Mouse (Mus musculus): ENCODE measurements around the gene Slc23a2. TPM values are rescaled to one million over a fixed set of nuclear protein-coding genes. Genes with fewer than 3 reads are reported as not detected.
A peak's percentile ranks its signal among the peaks of the same experiment; 100 is the strongest.

Gene Slc23a2
- polyA plus RNA-seq, 1 experiment from 2014 or later = 11.7 TPM

- ATAC-seq (replicated peaks; ENCODE audit: low FRiP score, low read depth) = no peak
- Histone ChIP-seq H3K27ac (no peak overlapping the region), H3K4me2 (ENCODE audit: low read length) (no peak overlapping the region), H3K9ac (ENCODE audit: low read depth, low read length) (no peak overlapping the region), H3K4me3 (replicated peaks; ENCODE audit: low read depth, low read length) (no peak overlapping the region), H3K4me1 (replicated peaks; ENCODE audit: insufficient read depth, low read length) (no peaks in the 10 kb centered on the region), H3K27me3 (ENCODE audit: insufficient read depth, low read length) (no peaks in the 10 kb centered on the region), H3K36me3 (ENCODE audit: insufficient read depth, low read length) (0 out of 2 replicates have a peak, but pooled peaks cover 5% of the 10 kb centered on the region), H3K9me3 (replicated peaks; ENCODE audit: low read length) (no peaks in the 10 kb centered on the region)
- WGBS = 98% methylated on average over 3 of the region's 3 CpGs
- TF ChIP-seq CTCF (IDR thresholded peaks at IDR 0.05; ENCODE audit: low read depth) = no peak
- DNase-seq (ENCODE audit: low spot score) = no peak
Observed at GRCm38 (mm10) chr2:132092722-132093121, 52.2 kb downstream of the Slc23a2 start.

- H3K4me3 ChIP-seq (replicated peaks; ENCODE audit: low read depth, low read length) = no peak overlapping the region
- TF ChIP-seq CTCF (IDR thresholded peaks at IDR 0.05; ENCODE audit: low read depth) = no peak
- no peak for DNase-seq (ENCODE audit: low spot score)
- no peak overlapping the region for H3K4me2 ChIP-seq (ENCODE audit: low read length)
- no peaks in the 10 kb centered on the region for H3K9me3 ChIP-seq (replicated peaks; ENCODE audit: low read length)
- H3K9ac ChIP-seq (ENCODE audit: low read depth, low read length) = no peak overlapping the region
- no peak overlapping the region for H3K27ac ChIP-seq
- ATAC-seq (replicated peaks; ENCODE audit: low FRiP score, low read depth) = no peak
- 70% methylated on average over 4 of the region's 4 CpGs for WGBS
- no peaks in the 10 kb centered on the region for H3K27me3 ChIP-seq (ENCODE audit: insufficient read depth, low read length)
- H3K36me3 ChIP-seq (ENCODE audit: insufficient read depth, low read length) = 0 out of 2 replicates have a peak, but pooled peaks cover 5% of the 10 kb centered on the region
- H3K4me1 ChIP-seq (replicated peaks; ENCODE audit: insufficient read depth, low read length) = no peaks in the 10 kb centered on the region
Observed at GRCm38 (mm10) chr2:132091749-132092148, 53.2 kb downstream of the Slc23a2 start.

GRCm38 (mm10) chr2:132084813-132085212, 60.1 kb downstream of the Slc23a2 start:
- DNase-seq (ENCODE audit: low spot score) (no peak), ATAC-seq (replicated peaks; ENCODE audit: low FRiP score, low read depth) (no peak)
- H3K9ac ChIP-seq (ENCODE audit: low read depth, low read length) = no peak overlapping the region
- no peaks in the 10 kb centered on the region for H3K27me3 ChIP-seq (ENCODE audit: insufficient read depth, low read length)
- no peak overlapping the region for H3K4me2 ChIP-seq (ENCODE audit: low read length)
- no peaks in the 10 kb centered on the region for H3K9me3 ChIP-seq (replicated peaks; ENCODE audit: low read length)
- no peak for TF ChIP-seq CTCF (IDR thresholded peaks at IDR 0.05; ENCODE audit: low read depth)
- peaks cover 23% of the 10 kb centered on the region; the same call in 1 of the 2 replicates for H3K36me3 ChIP-seq (ENCODE audit: insufficient read depth, low read length)
- H3K4me1 ChIP-seq (replicated peaks; ENCODE audit: insufficient read depth, low read length) = no peaks in the 10 kb centered on the region
- H3K27ac ChIP-seq = no peak overlapping the region
- no peak overlapping the region for H3K4me3 ChIP-seq (replicated peaks; ENCODE audit: low read depth, low read length)

- ATAC-seq (replicated peaks; ENCODE audit: low FRiP score, low read depth) = no peak
Observed at GRCm38 (mm10) chr2:132084396-132084795, 60.5 kb downstream of the Slc23a2 start.

GRCm38 (mm10) chr2:132079139-132079538, 65.8 kb downstream of the Slc23a2 start:
- Histone ChIP-seq H3K27me3 (ENCODE audit: insufficient read depth, low read length) (no peaks in the 10 kb centered on the region), H3K4me1 (replicated peaks; ENCODE audit: insufficient read depth, low read length) (no peaks in the 10 kb centered on the region), H3K9me3 (replicated peaks; ENCODE audit: low read length) (no peaks in the 10 kb centered on the region), H3K4me3 (replicated peaks; ENCODE audit: low read depth, low read length) (no peak overlapping the region), H3K4me2 (ENCODE audit: low read length) (no peak overlapping the region), H3K36me3 (ENCODE audit: insufficient read depth, low read length) (peaks cover 16% of the 10 kb centered on the region; the same call in 1 of the 2 replicates), H3K9ac (ENCODE audit: low read depth, low read length) (no peak overlapping the region), H3K27ac (no peak overlapping the region)
- TF ChIP-seq CTCF (IDR thresholded peaks at IDR 0.05; ENCODE audit: low read depth) = no peak
- DNase-seq (ENCODE audit: low spot score) (no peak), ATAC-seq (replicated peaks; ENCODE audit: low FRiP score, low read depth) (no peak)
- WGBS = 90% methylated on average over 5 of the region's 5 CpGs

More at GRCm38 (mm10) chr2:132084396-132084795, 60.5 kb downstream of the Slc23a2 start:
- Histone ChIP-seq H3K9me3 (replicated peaks; ENCODE audit: low read length) (no peaks in the 10 kb centered on the region), H3K4me3 (replicated peaks; ENCODE audit: low read depth, low read length) (no peak overlapping the region), H3K27me3 (ENCODE audit: insufficient read depth, low read length) (no peaks in the 10 kb centered on the region), H3K9ac (ENCODE audit: low read depth, low read length) (no peak overlapping the region), H3K27ac (no peak overlapping the region), H3K4me1 (replicated peaks; ENCODE audit: insufficient read depth, low read length) (no peaks in the 10 kb centered on the region), H3K36me3 (ENCODE audit: insufficient read depth, low read length) (peaks cover 23% of the 10 kb centered on the region; the same call in 1 of the 2 replicates), H3K4me2 (ENCODE audit: low read length) (no peak overlapping the region)
- no peak for DNase-seq (ENCODE audit: low spot score)
- TF ChIP-seq CTCF (IDR thresholded peaks at IDR 0.05; ENCODE audit: low read depth) = no peak
- 81% methylated on average over 5 of the region's 5 CpGs for WGBS

- 0 out of 2 replicates have a peak, but pooled peaks have one; percentile 17 for ATAC-seq (replicated peaks; ENCODE audit: low FRiP score, low read depth)
Observed at GRCm38 (mm10) chr2:132073052-132073451, 71.9 kb downstream of the Slc23a2 start.

More at GRCm38 (mm10) chr2:132073052-132073451, 71.9 kb downstream of the Slc23a2 start:
- H3K4me3 ChIP-seq (replicated peaks; ENCODE audit: low read depth, low read length) = no peak overlapping the region
- no peaks in the 10 kb centered on the region for H3K4me1 ChIP-seq (replicated peaks; ENCODE audit: insufficient read depth, low read length)
- peak; percentile 38 for DNase-seq (ENCODE audit: low spot score)
- H3K9me3 ChIP-seq (replicated peaks; ENCODE audit: low read length) = no peaks in the 10 kb centered on the region
- TF ChIP-seq CTCF (IDR thresholded peaks at IDR 0.05; ENCODE audit: low read depth) = no peak
- H3K4me2 ChIP-seq (ENCODE audit: low read length) = no peak overlapping the region
- H3K27me3 ChIP-seq (ENCODE audit: insufficient read depth, low read length) = no peaks in the 10 kb centered on the region
- no peak overlapping the region for H3K27ac ChIP-seq
- peaks cover 8% of the 10 kb centered on the region; the same call in 1 of the 2 replicates for H3K36me3 ChIP-seq (ENCODE audit: insufficient read depth, low read length)
- H3K9ac ChIP-seq (ENCODE audit: low read depth, low read length) = no peak overlapping the region
- 46% methylated on average over 3 of the region's 3 CpGs for WGBS

Data from kidney, postnatal 0 days (tissue).